Mouse (Mus musculus): Measurements from ENCODE around the gene Stfa1.
"Not testable (repeated sequence)": the region's sequence is repeated elsewhere in the genome, so short reads cannot be mapped to it uniquely, and the experiment has no call there.

Gene Stfa1

DNA sequence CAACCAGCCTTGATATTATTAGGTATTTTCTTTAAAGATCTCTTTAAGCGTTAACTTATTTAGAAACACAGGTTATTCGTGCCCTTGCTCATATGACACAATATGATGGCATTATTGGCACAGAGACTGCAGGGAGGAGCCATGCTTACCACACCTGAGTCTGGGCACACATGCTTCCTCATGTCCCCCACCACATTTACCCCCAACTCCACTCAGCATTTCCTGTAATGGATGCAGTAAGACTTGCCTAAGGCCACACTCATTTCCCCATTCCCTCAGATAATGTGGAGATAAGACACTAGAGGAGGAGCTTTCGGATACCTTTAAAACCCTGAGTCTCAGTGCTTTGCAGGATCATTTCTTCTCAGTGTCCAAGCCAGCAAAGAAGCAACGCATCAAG lies at the start of gene Stfa1:
Gene Stfa1, plus strand, starts transcription at position 156 of the 400 bp plus-strand sequence.
- not testable (repeated sequence) for DNase-seq (ENCODE audit: low read depth)

DNA sequence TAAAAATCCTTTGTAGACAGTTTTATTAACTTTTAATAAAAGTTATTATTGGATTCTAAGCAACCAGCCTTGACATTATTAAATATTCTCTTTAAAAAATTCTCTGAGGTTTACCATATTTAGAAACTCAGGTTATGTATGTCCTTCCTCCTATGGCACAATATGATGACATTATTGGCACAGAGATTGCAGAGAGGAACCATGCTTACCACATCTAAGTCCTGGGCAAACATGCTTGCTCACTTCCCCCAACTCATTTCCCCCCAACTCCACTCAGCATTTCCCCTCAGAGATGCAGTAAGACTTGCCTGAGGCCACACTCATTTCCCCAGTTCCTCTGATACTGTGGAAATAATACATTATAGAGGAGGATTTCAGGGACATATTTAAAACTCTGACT lies 16.2 kb upstream of the Stfa1 start:
- DNase-seq (ENCODE audit: low read depth): not testable (repeated sequence)

DNA sequence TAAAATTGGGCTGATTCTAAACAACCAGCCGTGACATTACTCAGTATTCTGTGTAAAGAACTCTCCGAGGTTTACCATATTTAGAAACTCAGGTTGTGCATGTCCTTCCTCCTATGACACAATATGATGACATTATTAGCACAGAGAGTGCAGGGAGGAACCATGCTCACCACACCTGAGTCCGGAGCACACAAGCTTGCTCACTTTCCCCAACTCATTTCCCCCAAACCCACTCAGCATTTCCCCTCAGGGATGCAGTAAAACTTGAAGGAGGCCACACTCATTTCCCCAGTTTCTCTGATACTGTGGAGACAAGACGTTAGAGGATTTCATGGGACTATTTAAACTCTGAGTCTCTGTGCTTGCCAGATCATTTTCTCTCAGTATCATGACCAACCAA lies 12.4 kb downstream of the Stfa1 start:
- no peak for DNase-seq (ENCODE audit: low read depth)

DNA sequence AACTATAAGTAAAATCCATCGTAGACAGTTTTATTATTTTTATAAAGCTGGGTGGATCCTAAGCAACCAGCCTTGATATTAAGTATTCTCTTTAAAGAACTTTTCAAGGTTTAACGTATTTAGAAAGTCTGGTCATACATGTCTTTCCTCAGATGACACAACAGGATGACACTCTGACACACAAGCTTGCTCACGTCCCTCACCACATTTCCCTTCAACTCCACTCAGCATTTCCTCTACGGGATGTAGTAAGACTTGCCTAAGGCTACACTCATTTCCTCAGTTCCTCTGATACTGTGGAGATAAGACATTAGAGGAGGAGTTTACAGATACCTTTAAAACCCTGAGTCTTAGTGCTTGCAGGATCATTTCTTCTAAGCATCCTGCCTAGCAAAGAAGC lies 30.9 kb downstream of the Stfa1 start:
- no peak for DNase-seq (ENCODE audit: low read depth)

DNA sequence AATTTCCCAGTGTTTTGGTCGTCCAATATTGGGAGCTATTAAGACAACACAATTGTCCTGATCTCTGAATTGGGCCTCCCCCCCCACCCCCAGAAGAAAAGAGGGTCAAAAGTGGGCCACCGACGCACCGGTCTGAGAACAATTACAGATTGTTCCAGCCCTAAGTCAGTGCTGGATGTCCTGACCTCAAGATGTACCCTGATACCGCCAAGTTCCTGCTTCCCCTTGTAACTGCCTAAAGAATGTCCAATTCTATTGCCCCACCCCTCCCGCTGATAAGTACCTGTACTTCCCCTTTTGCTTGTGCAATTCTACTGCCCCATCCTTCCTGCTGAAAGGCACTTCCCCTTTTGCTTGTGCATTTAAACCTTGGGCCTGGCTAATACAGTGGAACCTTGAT lies 39.4 kb downstream of the Stfa1 start:
- not testable (repeated sequence) for DNase-seq (ENCODE audit: low read depth)

DNA sequence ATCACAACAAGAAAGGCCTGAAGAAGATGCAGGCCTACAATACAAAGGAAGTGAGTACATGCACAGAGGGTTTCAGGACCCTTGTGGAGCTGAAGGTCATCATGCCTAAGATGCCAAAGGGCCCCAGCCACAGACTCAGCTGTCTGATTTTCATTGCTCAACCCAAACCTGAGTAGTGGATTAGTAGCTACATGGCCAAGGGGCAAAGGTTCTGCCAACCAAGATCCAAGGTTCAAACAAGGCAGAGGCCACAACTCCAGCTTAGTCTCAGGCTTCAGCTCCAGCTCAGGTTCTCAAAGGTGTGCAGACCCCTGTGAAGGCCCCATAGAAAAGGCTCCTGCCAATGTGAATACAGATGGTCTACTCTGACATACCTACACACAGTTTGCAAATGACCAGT lies 42.5 kb downstream of the Stfa1 start:
- no peak for DNase-seq (ENCODE audit: low read depth)

DNA sequence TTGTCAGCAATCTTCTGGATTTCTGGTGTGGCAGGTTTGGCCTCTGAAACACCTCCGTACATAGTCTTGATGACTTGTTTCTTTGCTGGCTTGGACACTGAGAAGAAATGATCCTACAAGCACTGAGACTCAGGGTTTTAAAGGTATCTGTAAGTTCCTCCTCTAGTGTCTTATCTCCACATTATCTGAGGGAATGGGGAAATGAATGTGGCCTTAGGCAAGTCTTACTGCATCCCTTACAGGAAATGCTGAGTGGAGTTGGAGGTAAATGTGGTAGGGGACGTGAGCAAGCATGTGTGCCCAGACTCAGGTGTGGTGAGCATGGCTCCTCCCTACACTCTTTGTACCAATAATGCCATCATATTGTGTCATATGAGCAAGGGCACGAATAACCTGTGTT lies 57.5 kb downstream of the Stfa1 start, which contains the start of gene BC117090:
Gene BC117090, minus strand, starts transcription at position 101 of the 400 bp plus-strand sequence.
- no peak for DNase-seq (ENCODE audit: low read depth)
